Mouse (Mus musculus) mouse trophoblast stem cell (cell line): ENCODE measurements around the gene Rad51b.

Experiments used
- in situ Hi-C, 2 experiments: fragments of 300-500 bp; cut with MseI, MboI; formaldehyde crosslinking; loops; 2 replicates in 1 of 2; 3 replicates in 1 of 2; pipeline ENCODE4 v1.15.1; 2025

The Rad51b gene

DNA sequence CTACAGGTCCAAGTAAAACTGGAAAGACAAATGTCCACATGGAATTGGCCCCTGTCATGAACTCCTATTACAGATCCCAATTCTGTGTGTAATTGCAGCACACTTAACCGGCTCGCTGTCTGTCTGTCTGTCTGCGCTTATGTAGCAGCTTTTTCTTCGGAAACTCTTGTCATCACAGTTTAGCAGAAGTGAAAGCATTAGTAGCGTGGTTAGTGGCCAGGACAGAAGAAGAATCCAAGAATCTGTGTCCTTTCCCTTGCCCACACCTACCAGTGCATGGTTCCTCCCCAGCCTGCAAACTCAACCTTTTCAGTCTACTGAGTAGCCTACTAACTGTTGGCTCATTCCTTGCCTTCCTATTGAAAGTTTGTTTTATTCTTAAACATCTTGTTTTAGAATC is 345.6 kb downstream of the Rad51b start:
- in situ Hi-C loops: no loop called here

GRCm38 (mm10) chr12:79645656-79646055 is 348.6 kb downstream of the Rad51b start:
- in situ Hi-C loops: no loop called here

DNA sequence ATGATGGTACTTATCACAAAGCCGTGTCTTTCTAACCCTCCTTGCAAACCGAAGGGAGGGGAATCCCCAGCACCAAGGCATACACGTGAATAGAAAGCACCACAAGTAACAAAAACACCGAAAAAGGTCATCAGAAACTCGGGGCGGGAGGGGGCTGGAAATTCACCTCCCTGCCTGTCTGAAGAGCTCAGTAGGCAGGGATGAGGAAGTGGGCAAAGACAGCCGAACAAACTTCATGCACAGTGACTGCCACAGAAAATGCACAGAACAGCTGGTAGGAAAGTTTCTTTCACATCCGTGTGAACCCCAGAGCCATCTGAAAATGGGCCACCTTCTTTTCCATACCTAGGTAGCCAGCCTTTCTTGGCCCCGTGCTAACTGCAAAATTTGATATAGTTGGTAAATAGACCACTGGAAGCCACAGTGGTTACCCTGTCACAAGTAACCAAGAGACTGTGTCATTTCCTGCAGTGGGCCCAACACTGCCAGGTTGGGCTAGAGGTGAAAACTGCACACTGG is 349.6 kb downstream of the Rad51b start:
- in situ Hi-C loops: no loop called here

GRCm38 (mm10) chr12:79647382-79647781 is 350.3 kb downstream of the Rad51b start:
- in situ Hi-C loops: no loop called here

GRCm38 (mm10) chr12:79647976-79648375 is 350.9 kb downstream of the Rad51b start:
- in situ Hi-C loops: no loop called here

- in situ Hi-C loops: no loop called here
These were observed 352.0 kb downstream of the Rad51b start for GRCm38 (mm10) chr12:79648812-79649700.

- in situ Hi-C loops: no loop called here
These were observed 352.7 kb downstream of the Rad51b start for GRCm38 (mm10) chr12:79649796-79650195.

GRCm38 (mm10) chr12:79655138-79655537 is 358.1 kb downstream of the Rad51b start:
- in situ Hi-C loops: no loop called here

DNA sequence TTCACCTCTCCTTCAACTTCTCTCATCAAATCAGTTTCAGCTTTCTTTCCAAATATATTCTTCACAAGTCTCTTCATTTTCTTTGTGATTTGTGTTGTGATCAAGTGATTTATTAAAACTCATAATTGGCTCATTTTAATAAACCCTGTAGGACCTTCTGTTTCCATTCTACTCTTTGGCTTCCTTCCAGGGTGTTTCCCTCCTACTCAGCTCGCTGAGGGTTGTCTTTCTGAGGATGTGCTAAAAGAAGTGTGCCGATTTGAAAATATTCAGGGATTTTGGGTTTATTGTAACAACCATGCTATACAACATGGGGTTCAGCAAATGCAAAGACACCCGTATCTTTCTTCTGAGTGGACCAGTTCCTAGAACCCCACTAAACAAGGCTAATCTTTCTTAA is 361.8 kb downstream of the Rad51b start:
- in situ Hi-C loops: no loop called here

GRCm38 (mm10) chr12:79661270-79661669 is 364.2 kb downstream of the Rad51b start:
- in situ Hi-C loops: no loop called here

- in situ Hi-C loops: no loop called here
These were observed 366.2 kb downstream of the Rad51b start for GRCm38 (mm10) chr12:79663131-79663892.

GRCm38 (mm10) chr12:79663893-79664574 is 367.0 kb downstream of the Rad51b start:
- in situ Hi-C loops: no loop called here

- in situ Hi-C loops: no loop called here
These were observed 377.9 kb downstream of the Rad51b start for GRCm38 (mm10) chr12:79674846-79675439.

GRCm38 (mm10) chr12:79675440-79676176 is 378.5 kb downstream of the Rad51b start:
- in situ Hi-C loops: no loop called here

GRCm38 (mm10) chr12:79676251-79676650 is 379.2 kb downstream of the Rad51b start:
- in situ Hi-C loops: no loop called here

DNA sequence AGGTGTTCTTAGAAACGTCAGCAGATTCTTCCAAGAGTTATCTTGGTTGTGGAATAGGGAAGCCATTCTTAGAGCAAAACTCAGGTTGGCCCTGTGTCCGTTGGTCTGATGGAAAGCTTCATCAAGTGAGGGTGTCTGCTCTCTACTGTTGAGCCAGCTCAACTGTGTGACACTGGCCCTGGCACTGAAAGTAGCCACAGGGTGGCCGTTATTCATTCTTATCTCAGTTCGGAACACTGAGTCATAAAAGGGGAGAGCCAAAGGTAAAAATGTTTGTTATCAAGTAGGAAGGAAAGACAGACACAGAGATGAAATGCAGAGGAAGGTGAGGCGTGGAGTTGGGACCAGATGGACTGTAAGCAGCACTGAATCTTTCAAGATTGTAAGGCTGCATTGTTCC is 379.8 kb downstream of the Rad51b start:
- in situ Hi-C loops: no loop called here

DNA sequence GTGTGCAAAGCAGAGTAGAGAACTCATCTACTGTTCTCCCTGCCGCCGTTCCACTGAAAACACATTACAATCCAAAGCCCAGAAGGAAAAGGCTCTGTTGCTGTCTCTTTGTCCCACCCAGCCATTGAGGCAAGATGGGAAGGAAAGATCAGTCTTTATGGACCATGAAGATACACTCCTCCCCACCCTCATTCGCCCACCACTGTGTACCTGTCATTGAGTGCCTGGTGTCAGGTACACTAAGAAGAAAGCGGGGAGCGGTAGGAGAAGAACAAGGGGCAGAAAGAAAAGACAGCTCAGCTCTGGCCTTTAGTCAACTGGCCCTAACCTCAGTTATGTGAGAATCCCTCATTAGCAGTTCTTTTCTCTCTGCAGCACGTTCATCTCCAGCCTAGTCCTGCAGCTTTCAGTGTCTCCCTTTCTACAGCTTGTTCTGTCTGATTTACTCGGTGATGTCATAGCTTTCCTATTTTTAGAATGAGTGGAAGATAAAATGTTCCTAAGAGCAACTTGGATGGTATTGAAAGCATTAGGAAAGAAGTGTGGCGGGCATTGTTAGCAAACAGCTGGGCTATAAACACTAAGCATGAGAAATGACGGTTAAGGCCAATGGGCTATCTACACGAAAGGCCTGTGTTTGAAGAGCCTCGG is 382.3 kb downstream of the Rad51b start:
- in situ Hi-C loops: no loop called here

- in situ Hi-C loops: no loop called here
These were observed 383.0 kb downstream of the Rad51b start for GRCm38 (mm10) chr12:79679941-79680697.

GRCm38 (mm10) chr12:79680698-79681072 is 383.6 kb downstream of the Rad51b start:
- in situ Hi-C loops: no loop called here

GRCm38 (mm10) chr12:79681571-79681970 is 384.5 kb downstream of the Rad51b start:
- in situ Hi-C loops: no loop called here
